Mouse (Mus musculus) E14TG2a.4 (cell line): ENCODE measurements around the gene Mrpl33.
A peak's percentile ranks its signal among the peaks of the same experiment; 100 is the strongest.

Experiments
- H3K27me3 ChIP-seq: 2 replicates; pipeline ENCODE4 v1.6.1; 2014; ENCODE audit warnings: low read length, control low read depth; ENCODE audit not compliant: insufficient read depth
- H3K36me3 ChIP-seq: 2 replicates; pipeline ENCODE4 v1.6.1; 2014; ENCODE audit warnings: low read length, control low read depth; ENCODE audit not compliant: insufficient read depth
- H3K4me1 ChIP-seq: replicated peaks from 2 replicates; pipeline ENCODE4 v1.6.1; 2014; ENCODE audit warnings: low read depth, low read length, control low read depth
- H3K4me3 ChIP-seq: replicated peaks from 2 replicates; pipeline ENCODE4 v1.5.1; 2014; ENCODE audit warnings: mild to moderate bottlenecking, low read length
- H3K9me3 ChIP-seq: 2 replicates; pipeline ENCODE4 v1.6.1; 2014; ENCODE audit warnings: low read length, control low read depth
- CTCF ChIP-seq: conservative IDR thresholded peaks from 2 replicates; pipeline ENCODE4 v1.5.1; 2014; ENCODE audit warnings: low read length
- NANOG ChIP-seq: IDR thresholded peaks from 2 replicates; pipeline ENCODE4 v1.6.1; 2014; ENCODE audit warnings: borderline replicate concordance, low read length, mixed read lengths
- POU5F1 ChIP-seq: IDR thresholded peaks from 2 replicates; pipeline ENCODE4 v1.6.1; 2014; ENCODE audit warnings: low read length, borderline replicate concordance

Gene Mrpl33

DNA sequence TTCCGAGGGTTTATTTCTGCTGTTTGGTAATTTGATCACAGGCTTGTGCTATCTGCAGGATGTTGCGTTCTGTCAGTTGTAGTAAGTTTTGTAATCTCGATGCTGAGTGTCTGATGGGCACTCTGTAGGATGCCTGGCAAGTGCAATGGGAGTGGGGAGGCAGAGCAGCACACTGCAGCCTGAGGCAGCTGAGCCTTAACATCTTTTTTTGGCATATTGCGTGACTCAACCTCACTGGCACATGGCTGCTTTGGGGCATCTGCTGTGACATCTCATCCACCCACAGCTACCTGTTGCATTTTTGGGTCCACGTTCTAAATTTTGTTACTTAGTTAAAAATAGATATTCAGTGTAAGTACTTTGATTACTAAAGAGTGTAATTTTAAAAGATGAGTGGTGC lies 108.2 kb downstream of the Mrpl33 start:
- no peak for TF ChIP-seq POU5F1
- TF ChIP-seq NANOG: no peak

DNA sequence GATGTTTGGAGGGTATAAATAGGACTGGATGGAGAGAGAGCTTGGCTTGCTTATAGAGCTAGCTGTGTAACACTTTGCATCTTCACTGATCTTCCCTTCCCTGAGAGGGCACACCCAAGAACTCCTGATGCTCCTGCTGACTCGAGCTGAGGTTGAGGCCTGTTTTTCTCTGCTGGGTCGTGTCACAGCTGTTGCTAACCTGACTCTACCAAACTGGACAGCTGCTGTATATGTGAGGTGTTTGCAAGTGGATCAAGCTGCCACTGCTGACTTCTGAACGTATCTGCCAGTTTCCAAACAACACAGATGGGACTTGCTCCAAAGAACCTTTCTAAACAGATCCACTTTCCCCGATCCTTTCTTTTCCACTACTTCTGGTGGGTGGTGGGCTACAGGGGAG lies 110.1 kb downstream of the Mrpl33 start:
- TF ChIP-seq NANOG: no peak
- no peak for TF ChIP-seq POU5F1
- TF ChIP-seq CTCF: no peak
- Histone ChIP-seq H3K4me3 (no peak overlapping the region), H3K27me3 (no peaks in the 10 kb centered on the region), H3K36me3 (peaks cover 53% of the 10 kb centered on the region), H3K9me3 (no peaks in the 10 kb centered on the region), H3K4me1 (0 out of 2 replicates have a peak, but pooled peaks cover 5% of the 10 kb centered on the region)

More for the DNA sequence above, 108.2 kb downstream of the Mrpl33 start:
- Histone ChIP-seq H3K27me3 (no peaks in the 10 kb centered on the region), H3K4me3 (no peak overlapping the region), H3K9me3 (no peaks in the 10 kb centered on the region), H3K36me3 (peaks cover 56% of the 10 kb centered on the region), H3K4me1 (0 out of 2 replicates have a peak, but pooled peaks cover 5% of the 10 kb centered on the region)

DNA sequence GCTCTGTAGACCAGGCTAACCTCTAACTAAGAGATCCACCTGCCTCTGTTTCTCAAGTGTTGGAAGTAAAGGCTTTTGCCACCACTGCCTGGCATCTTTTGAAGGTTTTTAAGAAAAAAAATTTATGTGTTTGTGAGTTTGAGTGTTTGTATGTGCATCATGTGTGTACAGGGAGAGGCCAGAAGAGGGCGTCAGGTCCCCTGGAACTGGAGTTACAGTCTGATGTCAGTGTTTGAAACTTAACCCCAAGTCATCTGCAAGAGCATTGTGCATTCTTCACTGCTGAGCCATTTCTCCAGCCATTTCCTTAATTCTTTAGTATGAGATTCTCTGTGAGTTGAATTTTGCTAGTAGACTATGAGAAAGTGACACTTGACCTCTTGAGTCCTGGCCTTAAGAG lies 112.7 kb downstream of the Mrpl33 start:
- TF ChIP-seq CTCF (peak; percentile 45), NANOG (no peak)
- H3K36me3 ChIP-seq: peaks cover 30% of the 10 kb centered on the region
- H3K4me3 ChIP-seq: no peak overlapping the region
- H3K9me3 ChIP-seq: no peaks in the 10 kb centered on the region
- H3K27me3 ChIP-seq: no peaks in the 10 kb centered on the region
- H3K4me1 ChIP-seq: 0 out of 2 replicates have a peak, but pooled peaks cover 10% of the 10 kb centered on the region

DNA sequence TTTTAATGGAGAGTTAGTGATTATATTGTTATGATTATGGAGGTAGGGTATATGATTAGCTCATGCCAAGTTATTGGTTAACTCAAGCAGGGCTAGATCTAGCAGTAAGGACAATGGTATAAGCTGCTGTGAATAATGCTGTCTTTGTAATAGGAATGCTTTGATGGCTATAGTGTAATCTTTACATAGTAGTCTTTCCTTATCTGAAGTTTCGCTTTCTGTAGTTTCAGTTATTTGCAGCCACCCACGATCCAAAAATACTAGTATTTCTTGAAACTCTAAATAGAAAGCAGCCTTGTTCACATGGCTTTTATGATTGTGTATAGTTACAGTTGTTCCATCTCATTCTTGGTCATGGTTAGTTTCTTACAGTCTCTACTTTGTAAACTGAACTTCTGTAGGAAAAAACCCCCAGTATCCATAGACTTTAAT lies 116.6 kb downstream of the Mrpl33 start:
- Histone ChIP-seq H3K9me3 (no peaks in the 10 kb centered on the region), H3K27me3 (no peaks in the 10 kb centered on the region), H3K4me3 (no peak overlapping the region), H3K36me3 (0 out of 2 replicates have a peak, but pooled peaks cover 9% of the 10 kb centered on the region), H3K4me1 (0 out of 2 replicates have a peak, but pooled peaks cover 8% of the 10 kb centered on the region)
- TF ChIP-seq NANOG: no peak
- no peak for TF ChIP-seq CTCF
- TF ChIP-seq POU5F1: no peak

DNA sequence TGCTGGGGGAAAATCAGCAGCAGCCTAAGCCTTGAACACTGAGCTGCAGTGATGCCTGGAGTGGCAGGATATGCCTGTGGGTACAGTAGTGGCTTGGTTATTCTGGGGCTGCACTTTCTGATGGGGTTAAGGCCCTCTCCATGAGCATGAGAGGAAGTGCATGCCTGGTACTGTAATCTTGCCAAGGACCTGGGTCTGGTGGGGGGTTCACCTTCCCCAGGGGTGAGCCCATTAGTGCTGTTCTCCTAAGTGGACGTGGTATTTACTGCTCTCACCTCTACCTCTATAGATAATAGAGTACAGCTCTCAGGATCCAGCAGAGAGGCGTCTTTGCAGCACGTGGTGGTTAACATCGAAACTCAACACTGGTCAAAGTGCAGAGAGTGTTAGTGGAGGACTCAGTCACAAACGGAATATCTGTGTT lies 117.1 kb downstream of the Mrpl33 start:
- TF ChIP-seq CTCF: no peak
- TF ChIP-seq POU5F1: no peak
- TF ChIP-seq NANOG: no peak
- H3K4me1 ChIP-seq: 0 out of 2 replicates have a peak, but pooled peaks cover 8% of the 10 kb centered on the region
- H3K4me3 ChIP-seq: no peak overlapping the region
- no peaks in the 10 kb centered on the region for H3K9me3 ChIP-seq
- no peaks in the 10 kb centered on the region for H3K27me3 ChIP-seq
- H3K36me3 ChIP-seq: 0 out of 2 replicates have a peak, but pooled peaks cover 9% of the 10 kb centered on the region
